Comparison of ENCODE assay signal across 1 mouse cellular context in the genomic region with DNA sequence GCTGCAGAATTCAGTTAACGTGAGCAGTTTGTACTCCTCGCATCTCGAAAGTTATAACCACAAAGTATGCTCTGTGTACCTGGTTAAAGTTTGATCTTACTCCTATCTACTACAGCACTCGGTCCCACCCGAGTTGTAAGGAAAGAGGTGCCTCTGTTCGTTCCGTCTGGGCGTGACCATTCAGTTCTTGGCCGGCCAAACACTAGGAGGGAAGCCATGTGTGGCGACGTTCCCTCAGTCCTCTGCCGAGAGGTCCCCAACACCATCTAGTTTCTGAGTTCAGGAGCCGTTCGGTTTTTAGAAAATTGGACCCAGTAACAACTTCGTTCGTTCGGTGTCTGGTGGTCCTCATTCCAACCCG.
TF ChIP-seq lines count a peak whose summit lies in the region.

No protein-coding gene starts in this region.

TF ChIP-seq in CH12.LX, 34 proteins besides CTCF, POLR2A, EP300 and RAD21 (continued from another document):
- TF ChIP-seq RCOR1 (conservative IDR thresholded peaks at IDR 0.05; ENCODE audit: low read depth, low read length) (no peak), USF2 (conservative IDR thresholded peaks at IDR 0.05; ENCODE audit: low read depth, low read length) (no peak), TCF12 (IDR thresholded peaks at IDR 0.05; ENCODE audit: low read depth, low read length) (no peak), MAFK (IDR thresholded peaks at IDR 0.05; ENCODE audit: insufficient replicate concordance, low read length) (no peak), PAX5 (IDR thresholded peaks at IDR 0.05; ENCODE audit: low read length) (no peak), GABPA (IDR thresholded peaks at IDR 0.05; ENCODE audit: insufficient replicate concordance, low read depth, low read length) (no peak), KAT2A (IDR thresholded peaks at IDR 0.05; ENCODE audit: insufficient replicate concordance, low read length) (no peak), MEF2A (IDR thresholded peaks at IDR 0.05; ENCODE audit: borderline replicate concordance, low read depth, low read length) (no peak), IRF4 (IDR thresholded peaks at IDR 0.05; ENCODE audit: low read depth, low read length) (no peak)
